Mouse (Mus musculus) testis, adult 2 months (tissue): Measurements from ENCODE around the gene Cmip. TPM values are rescaled to one million over a fixed set of nuclear protein-coding genes. Genes with fewer than 3 reads are reported as not detected.

Experiments
- H3K27ac ChIP-seq: fragments of 200-500 bp; 2 replicates; pipeline ENCODE4 v1.5.1; 2012; ENCODE audit warnings: low read depth, low read length; ENCODE audit not compliant: control insufficient read depth, insufficient read depth
- H3K27me3 ChIP-seq: fragments of 200-500 bp; 2 replicates; pipeline ENCODE4 v1.6.1; 2012; ENCODE audit warnings: mild to moderate bottlenecking, low read length, moderate library complexity; ENCODE audit not compliant: control insufficient read depth, insufficient read depth
- H3K36me3 ChIP-seq: fragments of 200-500 bp; 2 replicates; pipeline ENCODE4 v1.6.1; 2012; ENCODE audit warnings: mild to moderate bottlenecking, low read length; ENCODE audit not compliant: control insufficient read depth, insufficient read depth
- H3K4me1 ChIP-seq: fragments of 200-500 bp; 2 replicates; pipeline ENCODE4 v1.6.1; 2012; ENCODE audit warnings: low read length; ENCODE audit not compliant: control insufficient read depth, insufficient read depth
- H3K4me3 ChIP-seq: fragments of 200-500 bp; 2 replicates; pipeline ENCODE4 v1.5.1; 2012; ENCODE audit warnings: low read depth, mild to moderate bottlenecking, low read length, moderate library complexity, mixed read lengths; ENCODE audit not compliant: control insufficient read depth
- CTCF ChIP-seq: fragments of 200-500 bp; IDR thresholded peaks from 2 replicates; pipeline ENCODE4 v1.5.1; 2012; ENCODE audit warnings: low read depth, mild to moderate bottlenecking, inconsistent platforms, low read length, moderate library complexity; ENCODE audit not compliant: control insufficient read depth, insufficient read depth, insufficient replicate concordance
- POLR2A ChIP-seq: fragments of 200-500 bp; IDR thresholded peaks from 2 replicates; pipeline ENCODE4 v1.6.1; 2012; ENCODE audit warnings: low read depth, mild to moderate bottlenecking, inconsistent platforms, low read length, moderate library complexity; ENCODE audit not compliant: control insufficient read depth
- polyA plus RNA-seq: library from polyadenylated mRNA; depleted of rRNA; stranded (reverse); fragments of >200 nt; gene quantifications from 2 replicates; pipeline ENCODE4 v1.2.3, GENCODE M21; 2012

Gene Cmip
- polyA plus RNA-seq, 1 experiment: 10.5 TPM

GRCm38 (mm10) chr8:117263442-117263841 is 6.6 kb downstream of the Cmip start:
- TF ChIP-seq POLR2A (no peak), CTCF (no peak)
- H3K27me3 ChIP-seq: no peaks in the 10 kb centered on the region
- H3K36me3 ChIP-seq: no peaks in the 10 kb centered on the region
- H3K4me1 ChIP-seq: peaks cover 4% of the 10 kb centered on the region; the same call in 1 of the 2 replicates
- no peak overlapping the region for H3K27ac ChIP-seq
- no peak overlapping the region for H3K4me3 ChIP-seq

- Histone ChIP-seq H3K4me1 (no peaks in the 10 kb centered on the region), H3K4me3 (no peak overlapping the region), H3K27me3 (no peaks in the 10 kb centered on the region), H3K27ac (no peak overlapping the region), H3K36me3 (no peaks in the 10 kb centered on the region)
- no peak for TF ChIP-seq POLR2A
- TF ChIP-seq CTCF: no peak
Observed at GRCm38 (mm10) chr8:117265079-117265478, 8.2 kb downstream of the Cmip start.

GRCm38 (mm10) chr8:117267403-117268129 is 10.7 kb downstream of the Cmip start:
- Histone ChIP-seq H3K27me3 (no peaks in the 10 kb centered on the region), H3K4me3 (no peak overlapping the region), H3K4me1 (no peaks in the 10 kb centered on the region), H3K36me3 (no peaks in the 10 kb centered on the region), H3K27ac (no peak overlapping the region)
- TF ChIP-seq POLR2A (no peak), CTCF (no peak)

- H3K4me3 ChIP-seq: no peak overlapping the region
Observed at GRCm38 (mm10) chr8:117278234-117278633, 21.4 kb downstream of the Cmip start.

GRCm38 (mm10) chr8:117278668-117279132 is 21.8 kb downstream of the Cmip start:
- Histone ChIP-seq H3K27ac (no peak overlapping the region), H3K36me3 (no peaks in the 10 kb centered on the region), H3K27me3 (no peaks in the 10 kb centered on the region), H3K4me3 (no peak overlapping the region), H3K4me1 (no peaks in the 10 kb centered on the region)
- TF ChIP-seq CTCF (no peak), POLR2A (no peak)

More at GRCm38 (mm10) chr8:117278234-117278633, 21.4 kb downstream of the Cmip start:
- no peaks in the 10 kb centered on the region for H3K4me1 ChIP-seq
- H3K27ac ChIP-seq: no peak overlapping the region
- no peaks in the 10 kb centered on the region for H3K27me3 ChIP-seq
- TF ChIP-seq POLR2A (no peak), CTCF (no peak)
- no peaks in the 10 kb centered on the region for H3K36me3 ChIP-seq

- H3K4me3 ChIP-seq: no peak overlapping the region
- TF ChIP-seq POLR2A (no peak), CTCF (no peak)
- H3K27ac ChIP-seq: no peak overlapping the region
- H3K4me1 ChIP-seq: no peaks in the 10 kb centered on the region
- H3K27me3 ChIP-seq: no peaks in the 10 kb centered on the region
- H3K36me3 ChIP-seq: no peaks in the 10 kb centered on the region
Observed at GRCm38 (mm10) chr8:117280488-117280887, 23.6 kb downstream of the Cmip start.

GRCm38 (mm10) chr8:117281676-117282075 is 24.8 kb downstream of the Cmip start:
- TF ChIP-seq POLR2A: no peak
- TF ChIP-seq CTCF: no peak
- H3K36me3 ChIP-seq: no peaks in the 10 kb centered on the region
- no peak overlapping the region for H3K27ac ChIP-seq
- no peaks in the 10 kb centered on the region for H3K27me3 ChIP-seq
- H3K4me1 ChIP-seq: no peaks in the 10 kb centered on the region
- no peak overlapping the region for H3K4me3 ChIP-seq
